Mouse (Mus musculus) MEL (cell line): Measurements from ENCODE around the gene Rab20.

Source experiments
- BHLHE40 ChIP-seq: IDR thresholded peaks from 2 replicates; pipeline ENCODE4 v1.6.1; 2012; ENCODE audit warnings: low read depth, mild to moderate bottlenecking, inconsistent platforms, low read length, improper control_type of control experiment, borderline replicate concordance
- EP300 ChIP-seq, 2 experiments: IDR thresholded peaks; 2 replicates each; pipeline ENCODE4 v1.6.1; 2011; ENCODE audit warnings: improper control_type of control experiment in 2 of 2, low read length in 2 of 2, low read depth in 1 of 2, mild to moderate bottlenecking in 1 of 2
- GATA1 ChIP-seq: IDR thresholded peaks from 2 replicates; pipeline ENCODE4 v1.6.1; 2011; ENCODE audit warnings: low read depth, low read length, improper control_type of control experiment
- KAT2A ChIP-seq: conservative IDR thresholded peaks from 2 replicates; pipeline ENCODE4 v1.6.1; 2012; ENCODE audit warnings: low read depth, low read length, improper control_type of control experiment, inconsistent platforms
- POLR2A ChIP-seq, 2 experiments: IDR thresholded peaks; 2 replicates each; pipeline ENCODE4 v1.6.1; 2011 to 2012; ENCODE audit warnings: low read length in 2 of 2, mild to moderate bottlenecking in 2 of 2, control low read depth in 1 of 2, improper control_type of control experiment in 1 of 2, low read depth in 1 of 2, moderate library complexity in 1 of 2; ENCODE audit not compliant: control insufficient read depth in 1 of 2, insufficient read depth in 1 of 2, poor library complexity in 1 of 2
- SMC3 ChIP-seq: IDR thresholded peaks from 2 replicates; pipeline ENCODE4 v1.6.1; 2011; ENCODE audit warnings: low read depth, low read length, improper control_type of control experiment

- TF ChIP-seq SMC3 (no peak), EP300 (IDR thresholded peaks at IDR 0.05; ENCODE audit: low read depth in 1 of 2, low read length in 2 of 2) (no peak), GATA1 (no peak), KAT2A (no peak), BHLHE40 (no peak), POLR2A (IDR thresholded peaks at IDR 0.05; ENCODE audit: control insufficient read depth in 1 of 2, insufficient read depth in 1 of 2, low read depth in 1 of 2, low read length in 2 of 2, poor library complexity in 1 of 2) (no peak)
Observed at GRCm38 (mm10) chr8:11516292-11516691, 37.8 kb upstream of the Rab20 start.
